Mouse (Mus musculus): ENCODE data around the gene Rps15.
A peak's percentile ranks its signal among the peaks of the same experiment; 100 is the strongest.

The Rps15 gene

DNA sequence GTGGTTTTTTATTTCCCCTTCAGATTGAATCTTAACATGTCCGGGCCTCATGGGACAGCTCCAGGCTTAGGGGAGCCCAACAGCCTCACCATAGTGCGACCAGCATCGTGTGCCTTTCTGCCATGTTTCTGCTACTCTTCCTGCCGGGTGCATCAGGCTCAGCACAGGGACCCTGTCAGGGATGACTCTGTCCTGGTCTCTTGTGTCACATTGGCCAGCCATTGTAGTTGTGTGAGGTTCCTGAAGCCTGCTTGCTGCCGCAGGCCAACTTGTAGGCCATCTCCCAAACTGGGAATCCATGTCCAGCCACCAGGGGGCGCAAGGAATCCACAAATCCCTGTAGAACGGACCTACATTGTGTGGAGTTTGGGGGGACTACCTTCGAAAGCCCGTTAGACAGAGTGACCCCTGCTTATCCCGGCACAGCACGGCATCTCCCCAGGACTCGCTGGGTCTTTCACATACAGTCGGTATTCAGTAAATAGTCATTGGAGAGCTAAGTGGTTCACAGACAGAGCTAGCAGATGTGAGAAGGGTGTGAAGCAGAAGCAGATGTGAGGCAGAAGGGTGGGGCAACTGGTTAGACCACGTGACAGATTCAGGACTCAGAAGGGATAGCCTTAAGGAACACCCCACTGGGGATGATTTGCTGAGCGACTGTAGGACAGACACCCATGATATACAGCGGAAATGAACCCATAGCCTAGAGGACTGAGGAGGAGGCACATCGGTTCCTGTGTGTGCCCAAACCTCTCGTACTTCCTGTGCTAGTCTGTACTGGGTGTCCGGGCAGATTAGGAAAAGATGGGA lies 47.9 kb downstream of the Rps15 start:
- DNase-seq (ENCODE audit: low read depth in 2 of 2, low spot score in 2 of 2): peak; percentile 76 to 80

DNA sequence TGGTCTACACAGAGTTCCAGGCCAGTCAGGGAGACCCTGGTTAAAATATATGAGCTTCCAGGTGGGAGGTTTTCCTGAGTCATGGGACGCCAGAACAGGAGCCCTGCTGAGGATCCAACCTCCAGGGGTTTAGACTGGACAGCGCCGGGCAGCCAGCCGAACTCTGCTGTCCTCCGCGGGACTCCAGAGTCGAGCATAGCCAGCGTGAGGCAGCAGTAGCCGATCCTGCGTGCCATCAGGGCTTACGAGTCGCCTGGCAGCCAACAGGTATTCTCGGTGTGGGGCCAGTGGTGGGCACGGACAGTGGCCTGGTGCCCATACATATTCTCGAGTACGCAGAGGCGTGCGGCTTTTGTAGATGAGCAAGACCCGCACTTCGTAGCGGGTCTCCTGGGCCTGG lies 48.8 kb downstream of the Rps15 start:
- DNase-seq (ENCODE audit: low read depth in 2 of 2, low spot score in 2 of 2): no peak

DNA sequence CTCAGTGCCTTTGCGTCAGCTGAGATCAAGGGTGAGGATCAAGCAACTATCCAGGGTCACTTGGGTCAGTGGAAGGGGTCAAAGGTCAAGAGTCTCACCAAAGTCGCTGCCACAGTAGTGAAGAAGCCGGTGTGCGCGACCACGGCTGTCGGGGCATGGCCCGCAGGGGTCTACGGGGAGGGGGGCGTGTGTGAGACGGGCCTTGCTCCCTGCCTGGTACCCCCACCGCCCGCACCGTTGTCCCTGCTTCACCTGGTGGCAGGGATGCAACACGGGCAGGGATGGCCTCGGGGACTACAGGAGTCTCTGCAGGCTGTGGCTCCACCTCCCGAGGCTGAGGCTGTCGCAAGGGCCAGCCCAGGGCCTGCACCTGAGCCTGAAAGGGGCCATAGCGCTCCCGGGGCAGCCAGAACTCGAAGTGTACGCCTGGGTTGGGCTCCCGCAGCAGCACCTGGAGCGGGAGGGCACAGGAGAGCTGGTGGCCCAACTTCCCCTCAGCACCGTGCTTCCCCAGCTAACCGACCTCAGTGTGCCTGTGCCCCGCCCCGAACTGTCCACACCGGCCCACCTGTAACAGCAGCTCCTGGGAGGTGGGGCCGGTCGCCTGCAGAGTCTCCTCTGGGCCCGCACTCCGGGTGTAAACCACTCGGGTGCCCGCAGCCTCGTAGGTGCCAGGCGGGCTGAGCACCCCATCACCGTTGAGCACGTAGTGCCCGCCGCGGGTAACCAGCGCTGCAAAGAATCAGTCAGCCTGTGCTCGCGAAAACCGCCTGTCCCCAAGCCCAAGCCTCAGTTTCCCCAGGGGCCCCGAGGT lies 49.4 kb downstream of the Rps15 start:
- no peak for DNase-seq (ENCODE audit: low read depth in 2 of 2, low spot score in 2 of 2)

DNA sequence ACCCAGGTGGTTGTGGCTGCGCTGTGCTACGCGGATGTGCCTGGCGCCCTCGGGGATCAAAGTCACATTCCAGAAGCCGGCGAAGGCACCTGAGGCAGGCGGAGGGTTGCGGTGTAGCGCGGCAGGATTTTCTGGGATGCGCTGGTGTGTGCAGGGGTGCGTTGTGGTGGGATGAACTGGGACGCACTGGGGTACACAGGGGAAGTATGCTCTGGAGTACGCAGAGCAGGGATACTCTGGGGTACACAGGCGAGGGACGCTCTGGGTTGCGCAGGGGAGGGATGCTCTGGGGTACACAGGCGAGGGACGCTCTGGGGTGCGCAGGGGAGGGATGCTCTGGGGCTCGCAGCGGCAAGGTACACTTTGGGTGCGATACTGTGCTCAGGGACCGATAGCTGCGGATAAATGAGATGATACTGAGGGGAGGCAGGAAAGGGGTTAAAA lies 50.1 kb downstream of the Rps15 start:
- DNase-seq (ENCODE audit: low read depth in 2 of 2, low spot score in 2 of 2): no peak

DNA sequence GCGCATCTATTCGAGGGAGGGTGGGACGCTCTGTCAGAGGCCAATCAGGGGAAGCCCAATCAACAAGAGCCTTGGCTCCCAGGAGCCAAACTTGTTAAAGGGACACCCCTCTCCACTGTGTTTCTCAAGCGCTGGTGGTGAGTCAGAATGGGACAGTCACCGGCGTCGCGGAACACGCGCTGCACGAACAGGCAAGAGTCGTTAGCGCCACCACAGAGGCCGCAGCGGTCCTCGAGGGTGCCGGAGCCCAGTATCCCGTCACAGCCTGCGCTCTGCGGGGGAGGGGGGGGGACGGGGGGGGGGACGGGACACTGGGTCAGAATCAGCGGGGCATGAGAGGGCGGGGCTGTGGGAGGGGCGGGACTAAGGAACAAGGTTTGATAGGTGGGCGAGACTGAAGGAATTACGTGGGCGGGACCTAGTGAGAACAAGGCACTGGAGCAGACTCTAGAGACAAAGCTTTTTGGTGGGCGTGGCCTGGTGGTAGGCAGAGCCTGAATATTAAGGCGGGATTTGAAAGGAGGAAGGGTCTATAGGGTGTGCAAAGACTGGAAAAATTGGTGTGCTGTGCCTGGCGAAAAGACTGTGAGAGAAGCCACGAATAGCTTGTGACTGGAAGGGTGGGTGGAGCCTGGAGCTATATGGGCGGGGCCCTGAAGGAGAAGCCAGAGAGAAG lies 50.6 kb downstream of the Rps15 start:
- DNase-seq (ENCODE audit: low read depth in 2 of 2, low spot score in 2 of 2): no peak

DNA sequence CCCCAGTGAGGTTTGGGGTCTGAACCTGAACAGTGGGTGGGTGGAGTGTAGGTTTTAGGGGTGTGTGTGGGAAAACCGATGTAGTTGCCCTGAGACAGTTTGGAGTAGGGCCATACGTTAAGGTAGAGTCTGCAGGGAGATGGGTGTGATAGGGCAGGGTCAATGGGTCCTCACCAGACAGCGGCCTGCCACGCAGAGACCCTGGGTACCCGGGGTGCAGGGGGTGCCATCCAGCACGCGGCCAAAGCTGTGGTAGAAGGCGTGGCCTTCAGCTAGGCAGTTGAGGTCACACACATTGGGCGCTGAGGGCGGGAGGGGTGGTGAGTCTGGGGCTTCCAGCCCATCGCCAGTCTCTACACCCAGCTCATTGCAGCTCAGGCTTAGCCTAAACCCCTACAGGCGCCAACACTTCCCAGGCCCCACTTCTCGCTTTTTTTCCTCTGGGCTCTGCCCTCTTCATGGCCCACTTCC lies 51.2 kb downstream of the Rps15 start:
- no peak for DNase-seq (ENCODE audit: low read depth in 2 of 2, low spot score in 2 of 2)

Data from CD8-positive naive resting alpha-beta T cell, adult 2 months (primary cell).